Mouse (Mus musculus): ENCODE results near the gene Npcd. TPM values are rescaled to one million over a fixed set of nuclear protein-coding genes. Genes with fewer than 3 reads are reported as not detected.

The Npcd gene
- polyA plus RNA-seq, 1 experiment from 2014 or later: not detected

- Histone ChIP-seq H3K36me3 (ENCODE audit: control insufficient read depth, insufficient read depth, low read length) (peaks cover 14% of the 10 kb centered on the region), H3K9ac (ENCODE audit: low read depth, low read length) (no peak overlapping the region)
- 84% methylated on average over 14 of the region's 14 CpGs for WGBS
These were observed 6.8 kb downstream of the Npcd start for GRCm38 (mm10) chr15:79827061-79827777.

GRCm38 (mm10) chr15:79826221-79826935 lies 7.7 kb downstream of the Npcd start:
- WGBS: 81% methylated on average over 9 of the region's 9 CpGs
- DNase-seq (ENCODE audit: low spot score): no peak
- H3K9me3 ChIP-seq (ENCODE audit: control insufficient read depth, low read length): no peaks in the 10 kb centered on the region
- H3K27ac ChIP-seq (ENCODE audit: low read depth, low read length): no peak overlapping the region
- H3K27me3 ChIP-seq (replicated peaks; ENCODE audit: control insufficient read depth, insufficient read depth, low read length): peaks cover 2% of the 10 kb centered on the region; the same call in 1 of the 2 replicates
- H3K4me2 ChIP-seq: no peak overlapping the region
- peaks cover 12% of the 10 kb centered on the region for H3K36me3 ChIP-seq (ENCODE audit: control insufficient read depth, insufficient read depth, low read length)
- no peak for ATAC-seq (replicated peaks; ENCODE audit: low FRiP score)
- H3K4me3 ChIP-seq (ENCODE audit: low read depth, low read length): no peak overlapping the region
- peaks cover 16% of the 10 kb centered on the region for H3K4me1 ChIP-seq (replicated peaks; ENCODE audit: control insufficient read depth, insufficient read depth, low read length)
- H3K9ac ChIP-seq (ENCODE audit: low read depth, low read length): no peak overlapping the region

More at GRCm38 (mm10) chr15:79827061-79827777, 6.8 kb downstream of the Npcd start:
- H3K4me2 ChIP-seq: no peak overlapping the region; the same call in 1 of the 2 replicates
- no peak for DNase-seq (ENCODE audit: low spot score)
- H3K9me3 ChIP-seq (ENCODE audit: control insufficient read depth, low read length): no peaks in the 10 kb centered on the region
- H3K4me1 ChIP-seq (replicated peaks; ENCODE audit: control insufficient read depth, insufficient read depth, low read length): peaks cover 17% of the 10 kb centered on the region
- H3K27ac ChIP-seq (ENCODE audit: low read depth, low read length): no peak overlapping the region
- no peak overlapping the region for H3K4me3 ChIP-seq (ENCODE audit: low read depth, low read length)
- no peak for ATAC-seq (replicated peaks; ENCODE audit: low FRiP score)
- peaks cover 2% of the 10 kb centered on the region; the same call in 1 of the 2 replicates for H3K27me3 ChIP-seq (replicated peaks; ENCODE audit: control insufficient read depth, insufficient read depth, low read length)

- H3K4me3 ChIP-seq (ENCODE audit: low read depth, low read length): no peak overlapping the region
- DNase-seq (ENCODE audit: low spot score) (no peak), ATAC-seq (replicated peaks; ENCODE audit: low FRiP score) (no peak)
- H3K9ac ChIP-seq (ENCODE audit: low read depth, low read length): no peak overlapping the region
- no peak overlapping the region for H3K4me2 ChIP-seq
- H3K27ac ChIP-seq (ENCODE audit: low read depth, low read length): no peak overlapping the region
- H3K36me3 ChIP-seq (ENCODE audit: control insufficient read depth, insufficient read depth, low read length): peaks cover 12% of the 10 kb centered on the region
- H3K9me3 ChIP-seq (ENCODE audit: control insufficient read depth, low read length): no peaks in the 10 kb centered on the region
- peaks cover 16% of the 10 kb centered on the region for H3K4me1 ChIP-seq (replicated peaks; ENCODE audit: control insufficient read depth, insufficient read depth, low read length)
- WGBS: 59% methylated on average over 14 of the region's 14 CpGs
- H3K27me3 ChIP-seq (replicated peaks; ENCODE audit: control insufficient read depth, insufficient read depth, low read length): peaks cover 2% of the 10 kb centered on the region; the same call in 1 of the 2 replicates
These were observed 8.8 kb downstream of the Npcd start for GRCm38 (mm10) chr15:79825146-79825825.

GRCm38 (mm10) chr15:79823588-79824280 lies 10.3 kb downstream of the Npcd start:
- H3K9ac ChIP-seq (ENCODE audit: low read depth, low read length): no peak overlapping the region
- DNase-seq (ENCODE audit: low spot score) (no peak), ATAC-seq (replicated peaks; ENCODE audit: low FRiP score) (no peak)
- H3K27me3 ChIP-seq (replicated peaks; ENCODE audit: control insufficient read depth, insufficient read depth, low read length): no peaks in the 10 kb centered on the region
- H3K9me3 ChIP-seq (ENCODE audit: control insufficient read depth, low read length): no peaks in the 10 kb centered on the region
- H3K4me3 ChIP-seq (ENCODE audit: low read depth, low read length): no peak overlapping the region
- H3K36me3 ChIP-seq (ENCODE audit: control insufficient read depth, insufficient read depth, low read length): peaks cover 12% of the 10 kb centered on the region
- no peak overlapping the region for H3K27ac ChIP-seq (ENCODE audit: low read depth, low read length)
- peaks cover 8% of the 10 kb centered on the region; the same call in 1 of the 2 replicates for H3K4me1 ChIP-seq (replicated peaks; ENCODE audit: control insufficient read depth, insufficient read depth, low read length)
- H3K4me2 ChIP-seq: no peak overlapping the region
- 50% methylated on average over 19 of the region's 19 CpGs for WGBS

GRCm38 (mm10) chr15:79822265-79823199 lies 11.5 kb downstream of the Npcd start:
- no peak overlapping the region for H3K4me3 ChIP-seq (ENCODE audit: low read depth, low read length)
- peaks cover 5% of the 10 kb centered on the region for H3K36me3 ChIP-seq (ENCODE audit: control insufficient read depth, insufficient read depth, low read length)
- no peak; the same call in 1 of the 2 replicates for ATAC-seq (replicated peaks; ENCODE audit: low FRiP score)
- peaks cover 8% of the 10 kb centered on the region; the same call in 1 of the 2 replicates for H3K4me1 ChIP-seq (replicated peaks; ENCODE audit: control insufficient read depth, insufficient read depth, low read length)
- H3K27ac ChIP-seq (ENCODE audit: low read depth, low read length): no peak overlapping the region
- DNase-seq (ENCODE audit: low spot score): no peak
- no peak overlapping the region for H3K9ac ChIP-seq (ENCODE audit: low read depth, low read length)
- H3K4me2 ChIP-seq: no peak overlapping the region
- H3K9me3 ChIP-seq (ENCODE audit: control insufficient read depth, low read length): no peaks in the 10 kb centered on the region
- H3K27me3 ChIP-seq (replicated peaks; ENCODE audit: control insufficient read depth, insufficient read depth, low read length): no peaks in the 10 kb centered on the region
- WGBS: 57% methylated on average over 13 of the region's 13 CpGs

GRCm38 (mm10) chr15:79818325-79818724 lies 15.7 kb downstream of the Npcd start:
- DNase-seq (ENCODE audit: low spot score): no peak
- Histone ChIP-seq H3K36me3 (ENCODE audit: control insufficient read depth, insufficient read depth, low read length) (no peaks in the 10 kb centered on the region), H3K27me3 (replicated peaks; ENCODE audit: control insufficient read depth, insufficient read depth, low read length) (no peaks in the 10 kb centered on the region), H3K4me1 (replicated peaks; ENCODE audit: control insufficient read depth, insufficient read depth, low read length) (peaks cover 5% of the 10 kb centered on the region; the same call in 1 of the 2 replicates), H3K27ac (ENCODE audit: low read depth, low read length) (no peak overlapping the region), H3K4me2 (no peak overlapping the region), H3K9me3 (ENCODE audit: control insufficient read depth, low read length) (no peaks in the 10 kb centered on the region), H3K9ac (ENCODE audit: low read depth, low read length) (no peak overlapping the region), H3K4me3 (ENCODE audit: low read depth, low read length) (no peak overlapping the region)
- no peak for ATAC-seq (replicated peaks; ENCODE audit: low FRiP score)
- 74% methylated on average over 4 of the region's 4 CpGs for whole genome bisulfite sequencing

GRCm38 (mm10) chr15:79813666-79814258 lies 20.3 kb downstream of the Npcd start:
- Histone ChIP-seq H3K27ac (ENCODE audit: low read depth, low read length) (no peak overlapping the region), H3K9ac (ENCODE audit: low read depth, low read length) (no peak overlapping the region), H3K9me3 (ENCODE audit: control insufficient read depth, low read length) (no peaks in the 10 kb centered on the region), H3K4me1 (replicated peaks; ENCODE audit: control insufficient read depth, insufficient read depth, low read length) (no peaks in the 10 kb centered on the region), H3K27me3 (replicated peaks; ENCODE audit: control insufficient read depth, insufficient read depth, low read length) (peaks cover 5% of the 10 kb centered on the region; the same call in 1 of the 2 replicates), H3K4me2 (no peak overlapping the region), H3K36me3 (ENCODE audit: control insufficient read depth, insufficient read depth, low read length) (no peaks in the 10 kb centered on the region), H3K4me3 (ENCODE audit: low read depth, low read length) (no peak overlapping the region)
- DNase-seq (ENCODE audit: low spot score): no peak
- WGBS: 40% methylated on average over 8 of the region's 8 CpGs
- ATAC-seq (replicated peaks; ENCODE audit: low FRiP score): no peak
